Mouse (Mus musculus): ENCODE results near the gene Myrip.
A peak's percentile ranks its signal among the peaks of the same experiment; 100 is the strongest.
"Not testable (repeated sequence)": the region's sequence is repeated elsewhere in the genome, so short reads cannot be mapped to it uniquely, and the experiment has no call there.

Myrip gene

GRCm38 (mm10) chr9:120398289-120398688, 97.0 kb downstream of the Myrip start:
- DNase-seq = no peak

- not testable (repeated sequence) for DNase-seq
These were observed 98.2 kb downstream of the Myrip start for GRCm38 (mm10) chr9:120399537-120399936.

GRCm38 (mm10) chr9:120402368-120402767, 101.1 kb downstream of the Myrip start:
- no peak for DNase-seq

- no peak for DNase-seq
These were observed 102.3 kb downstream of the Myrip start for GRCm38 (mm10) chr9:120403661-120404060.

GRCm38 (mm10) chr9:120409663-120410181, 108.4 kb downstream of the Myrip start:
- DNase-seq = no peak

- peak in 1 of 2 experiments; percentile 55 for DNase-seq
These were observed 109.1 kb downstream of the Myrip start for GRCm38 (mm10) chr9:120410421-120410820.

GRCm38 (mm10) chr9:120415504-120415903, 114.2 kb downstream of the Myrip start:
- peak; percentile 80 to 86 for DNase-seq

GRCm38 (mm10) chr9:120416151-120416550, 114.8 kb downstream of the Myrip start:
- no peak for DNase-seq

- DNase-seq = no peak
These were observed 115.4 kb downstream of the Myrip start for GRCm38 (mm10) chr9:120416729-120417128.

- no peak for DNase-seq
These were observed 117.3 kb downstream of the Myrip start for GRCm38 (mm10) chr9:120418582-120418981.

- DNase-seq = no peak
These were observed 123.3 kb downstream of the Myrip start for GRCm38 (mm10) chr9:120424567-120424966.

GRCm38 (mm10) chr9:120425768-120426167, 124.5 kb downstream of the Myrip start:
- peak in 1 of 2 experiments; percentile 58 for DNase-seq

GRCm38 (mm10) chr9:120428181-120428580, 126.9 kb downstream of the Myrip start:
- DNase-seq = no peak

- DNase-seq = peak; percentile 66 to 69
These were observed 132.4 kb downstream of the Myrip start for GRCm38 (mm10) chr9:120433747-120434146.

- DNase-seq = no peak
These were observed 134.5 kb downstream of the Myrip start for GRCm38 (mm10) chr9:120435841-120436240.

GRCm38 (mm10) chr9:120436854-120437253, 135.5 kb downstream of the Myrip start:
- DNase-seq = no peak

- DNase-seq = no peak
These were observed 136.1 kb downstream of the Myrip start for GRCm38 (mm10) chr9:120437266-120437876.

- DNase-seq = no peak
These were observed 137.0 kb downstream of the Myrip start for GRCm38 (mm10) chr9:120438350-120438749.

- DNase-seq = no peak
These were observed 137.5 kb downstream of the Myrip start for GRCm38 (mm10) chr9:120438781-120439180.

GRCm38 (mm10) chr9:120444642-120445041, 143.3 kb downstream of the Myrip start:
- no peak for DNase-seq

- no peak for DNase-seq
These were observed 148.5 kb downstream of the Myrip start for GRCm38 (mm10) chr9:120449696-120450329.

GRCm38 (mm10) chr9:120455768-120456655, 154.7 kb downstream of the Myrip start:
- DNase-seq = no peak

- DNase-seq = no peak
These were observed 169.1 kb downstream of the Myrip start for GRCm38 (mm10) chr9:120470431-120470830.
